Mouse (Mus musculus): ENCODE data around the gene Sema6d.
A peak's percentile ranks its signal among the peaks of the same experiment; 100 is the strongest.

The Sema6d gene

GRCm38 (mm10) chr2:124651146-124651545 is 561.4 kb downstream of the Sema6d start:
- no peak for DNase-seq (ENCODE audit: low spot score in 2 of 2)

- no peak for DNase-seq (ENCODE audit: low spot score in 2 of 2)
Measured at GRCm38 (mm10) chr2:124653161-124653560, 563.4 kb downstream of the Sema6d start.

GRCm38 (mm10) chr2:124657358-124657757 is 567.6 kb downstream of the Sema6d start:
- no peak for DNase-seq (ENCODE audit: low spot score in 2 of 2)

- DNase-seq (ENCODE audit: low spot score in 2 of 2) = no peak
Measured at GRCm38 (mm10) chr2:124658374-124658773, 568.6 kb downstream of the Sema6d start.

GRCm38 (mm10) chr2:124659601-124660000 is 569.8 kb downstream of the Sema6d start:
- no peak for DNase-seq (ENCODE audit: low spot score in 2 of 2)

- no peak for DNase-seq (ENCODE audit: low spot score in 2 of 2)
Measured at GRCm38 (mm10) chr2:124660686-124661085, 570.9 kb downstream of the Sema6d start.

GRCm38 (mm10) chr2:124661316-124661715 is 571.5 kb downstream of the Sema6d start:
- DNase-seq (ENCODE audit: low spot score in 2 of 2) = no peak

- DNase-seq (ENCODE audit: low spot score in 2 of 2) = no peak
Measured at GRCm38 (mm10) chr2:124662257-124662656, 572.5 kb downstream of the Sema6d start.

- no peak for DNase-seq (ENCODE audit: low spot score in 2 of 2)
Measured at GRCm38 (mm10) chr2:124664191-124664590, 574.4 kb downstream of the Sema6d start.

- DNase-seq (ENCODE audit: low spot score in 2 of 2) = no peak
Measured at GRCm38 (mm10) chr2:124668431-124668830, 578.7 kb downstream of the Sema6d start.

- DNase-seq (ENCODE audit: low spot score in 2 of 2) = no peak
Measured at GRCm38 (mm10) chr2:124673117-124673516, 583.3 kb downstream of the Sema6d start.

GRCm38 (mm10) chr2:124684481-124684901 is 594.7 kb downstream of the Sema6d start:
- peak in 1 of 2 experiments; percentile 7 for DNase-seq (ENCODE audit: low spot score in 2 of 2)

- no peak for DNase-seq (ENCODE audit: low spot score in 2 of 2)
Measured at GRCm38 (mm10) chr2:124690372-124690771, 600.6 kb downstream of the Sema6d start.

- no peak for DNase-seq (ENCODE audit: low spot score in 2 of 2)
Measured at GRCm38 (mm10) chr2:124702621-124703020, 612.9 kb downstream of the Sema6d start.

GRCm38 (mm10) chr2:124704922-124705321 is 615.2 kb downstream of the Sema6d start:
- no peak for DNase-seq (ENCODE audit: low spot score in 2 of 2)

GRCm38 (mm10) chr2:124705806-124706205 is 616.0 kb downstream of the Sema6d start:
- no peak for DNase-seq (ENCODE audit: low spot score in 2 of 2)

GRCm38 (mm10) chr2:124706896-124707295 is 617.1 kb downstream of the Sema6d start:
- no peak for DNase-seq (ENCODE audit: low spot score in 2 of 2)

All from left cerebral cortex, adult 9 months (tissue).